Mouse (Mus musculus) spleen, postnatal 0 days (tissue): Measurements from ENCODE around the gene Pinlyp. TPM values are rescaled to one million over a fixed set of nuclear protein-coding genes. Genes with fewer than 3 reads are reported as not detected.

ENCODE experiments used
- polyA plus RNA-seq: library from polyadenylated mRNA; unstranded; fragments of >200 nt; fragmentation: Nextera tagmentation; extraction: Ambion mirVana; gene quantifications from 2 replicates; pipeline ENCODE4 v1.2.1, GENCODE M21; 2015

Pinlyp gene
- polyA plus RNA-seq: 0.21 TPM in 1 of 2 replicates, not detected in the other

GRCm38 (mm10) chr7:24546068-24546614 is at the start of gene Pinlyp, which contains the start of gene Xrcc1:
Gene Pinlyp, minus strand, starts transcription at chr7:24546118.
Gene Xrcc1, plus strand, starts transcription at chr7:24546289.

GRCm38 (mm10) chr7:24587330-24588105 is 41.6 kb upstream of the Pinlyp start, which contains the start of the genes Ethe1 and Zfp575:
Gene Ethe1, plus strand, starts transcription at chr7:24587543.
Gene Zfp575, minus strand, starts transcription at chr7:24587641.

GRCm38 (mm10) chr7:24530062-24530931 is 15.6 kb downstream of the Pinlyp start, which contains the start of gene Irgq:
Gene Irgq, plus strand, starts transcription at chr7:24530689.

GRCm38 (mm10) chr7:24512355-24512754 is 33.6 kb downstream of the Pinlyp start, which contains the start of gene AC161166.1:
Gene AC161166.1, minus strand, starts transcription at chr7:24512455.

GRCm38 (mm10) chr7:24506838-24507725 is 38.8 kb downstream of the Pinlyp start, which contains the start of gene Zfp428:
Gene Zfp428, plus strand, starts transcription at chr7:24507006.

Other genes with a start within 250 kb of the Pinlyp start
- 7.3 and 9.7 TPM in 2 replicates for gene Zfp61, start 244.9 kb downstream of the Pinlyp start, polyA plus RNA-seq
- 3.8 and 5.0 TPM in 2 replicates for gene Zfp94, start 229.5 kb downstream of the Pinlyp start, polyA plus RNA-seq
- not detected in 2 replicates for gene Tescl, start 212.2 kb downstream of the Pinlyp start, polyA plus RNA-seq
- 0.08 TPM in 1 of 2 replicates, not detected in the other for gene Lypd5, start 196.9 kb downstream of the Pinlyp start, polyA plus RNA-seq
- 122 and 131 TPM in 2 replicates for gene Kcnn4, start 175.9 kb downstream of the Pinlyp start, polyA plus RNA-seq
- 24.6 and 25.3 TPM in 2 replicates for gene Smg9, start 146.5 kb downstream of the Pinlyp start, polyA plus RNA-seq
- 0.29 and 0.42 TPM in 2 replicates for gene Irgc1, start 93.8 kb downstream of the Pinlyp start, polyA plus RNA-seq
- 26.4 and 31.6 TPM in 2 replicates for gene Plaur, start 83.6 kb downstream of the Pinlyp start, polyA plus RNA-seq
- 5.3 and 6.6 TPM in 2 replicates for gene Cadm4, start 64.1 kb downstream of the Pinlyp start, polyA plus RNA-seq
- 6.1 and 9.6 TPM in 2 replicates for gene Zfp428, start 39.1 kb downstream of the Pinlyp start, polyA plus RNA-seq
- 0.11 TPM in 1 of 2 replicates, not detected in the other for gene AC161166.1, start 33.7 kb downstream of the Pinlyp start, polyA plus RNA-seq
- 1.5 and 2.0 TPM in 2 replicates for gene Irgq, start 15.4 kb downstream of the Pinlyp start, polyA plus RNA-seq
- 40.3 and 40.4 TPM in 2 replicates for gene Xrcc1, start 171 bp upstream of the Pinlyp start, polyA plus RNA-seq
- gene Ethe1, start 41.4 kb upstream of the Pinlyp start, polyA plus RNA-seq: 23.2 and 28.2 TPM in 2 replicates
- gene Zfp575, start 41.5 kb upstream of the Pinlyp start, polyA plus RNA-seq: 1.0 and 1.5 TPM in 2 replicates
- 0.28 and 0.38 TPM in 2 replicates for gene Phldb3, start 64.6 kb upstream of the Pinlyp start, polyA plus RNA-seq
- gene Lypd3, start 90.4 kb upstream of the Pinlyp start, polyA plus RNA-seq: 0.10 TPM in 1 of 2 replicates, not detected in the other
- not detected in 2 replicates for gene Tex101, start 130.6 kb upstream of the Pinlyp start, polyA plus RNA-seq
- gene BC049730, start 163.1 kb upstream of the Pinlyp start, polyA plus RNA-seq: not detected in 2 replicates
- gene Gm4763, start 180.8 kb upstream of the Pinlyp start, polyA plus RNA-seq: not detected in 2 replicates
- 23.7 and 40.3 TPM in 2 replicates for gene Cd177, start 214.2 kb upstream of the Pinlyp start, polyA plus RNA-seq
- 12.4 and 21.1 TPM in 2 replicates for gene Ceacam10, start 231.1 kb upstream of the Pinlyp start, polyA plus RNA-seq